Mouse (Mus musculus): Measurements from ENCODE around the gene Higd2a. TPM values are rescaled to one million over a fixed set of nuclear protein-coding genes. Genes with fewer than 3 reads are reported as not detected.

The Higd2a gene
- total and polyA plus RNA-seq, 2 experiments from 2014 or later, result 177 to 362 TPM

DNA sequence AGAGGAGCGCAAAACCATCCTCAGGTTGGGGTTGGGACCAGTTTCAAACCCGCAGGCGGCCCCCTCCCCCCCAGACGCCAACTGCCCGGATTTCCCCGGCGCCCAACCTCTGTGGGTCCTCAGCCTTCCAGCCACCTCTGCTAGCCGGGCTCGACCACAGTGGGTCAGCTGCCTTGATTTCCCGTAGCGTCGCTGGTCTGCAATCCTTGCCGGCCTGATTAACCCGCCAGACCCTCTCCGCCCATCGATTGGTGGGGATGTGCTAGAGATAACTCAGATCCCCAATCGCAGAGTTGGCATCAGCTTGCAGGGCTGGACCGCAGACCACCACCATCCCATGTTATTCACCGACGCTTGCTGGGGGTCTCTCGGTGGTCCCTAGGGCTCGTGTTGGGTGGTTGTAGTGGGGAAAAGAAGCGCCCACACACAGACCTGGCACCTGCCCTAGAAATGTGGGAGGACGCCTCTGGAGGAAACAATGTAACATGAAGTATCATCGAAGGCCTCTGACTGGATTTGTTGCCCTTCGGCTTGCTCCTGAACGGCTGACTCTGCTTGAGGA, 32.0 kb downstream of the Higd2a start:
- Histone ChIP-seq H3K9ac (replicated peaks; ENCODE audit: low read length) (peak overlapping the region; percentile 93), H3K27ac (peak overlapping the region; percentile 88), H3K36me3 (ENCODE audit: insufficient read depth, low read length) (no peaks in the 10 kb centered on the region), H3K27me3 (ENCODE audit: insufficient read depth, low read length) (no peaks in the 10 kb centered on the region), H3K9me3 (ENCODE audit: low read length) (no peaks in the 10 kb centered on the region), H3K4me1 (ENCODE audit: insufficient read depth, low read length) (peaks cover 7% of the 10 kb centered on the region; the same call in 1 of the 2 replicates), H3K4me2 (ENCODE audit: low read depth, low read length) (peak overlapping the region; percentile 91), H3K4me3 (ENCODE audit: low read length) (peak overlapping the region; percentile 90)
- ATAC-seq (peak; percentile 72; the same call in 1 of the 2 replicates), DNase-seq (ENCODE audit: low spot score) (peak; percentile 8)
- no peak for TF ChIP-seq CTCF (IDR thresholded peaks at IDR 0.05; ENCODE audit: low read depth)
- WGBS, result under 1% methylated on average over 26 of the region's 27 CpGs

DNA sequence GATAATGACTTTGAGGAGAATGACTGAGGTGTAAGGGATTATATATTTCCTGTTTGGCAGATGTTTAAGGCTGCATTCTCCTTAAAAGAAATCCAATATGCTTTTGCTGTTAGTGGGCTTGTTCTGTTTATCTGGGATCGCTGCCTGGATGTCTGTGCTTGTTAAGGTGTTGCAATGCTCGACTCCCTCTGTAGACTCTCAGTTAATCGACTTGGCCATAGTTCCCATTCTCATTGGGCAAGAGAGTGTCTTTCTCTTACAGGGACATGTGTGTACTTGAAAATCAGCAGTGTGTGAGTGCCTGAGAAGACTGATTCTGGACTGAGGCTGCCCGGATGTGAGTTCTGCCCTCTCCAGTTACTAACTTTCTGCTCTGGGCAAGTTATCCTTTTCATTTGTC, 39.1 kb downstream of the Higd2a start:
- no peak overlapping the region for H3K4me3 ChIP-seq (ENCODE audit: low read length)
- no peaks in the 10 kb centered on the region for H3K9me3 ChIP-seq (ENCODE audit: low read length)
- 83% methylated on average over 4 of the region's 4 CpGs for WGBS
- H3K4me1 ChIP-seq (ENCODE audit: insufficient read depth, low read length), result no peaks in the 10 kb centered on the region
- H3K9ac ChIP-seq (replicated peaks; ENCODE audit: low read length), result no peak overlapping the region
- no peaks in the 10 kb centered on the region for H3K27me3 ChIP-seq (ENCODE audit: insufficient read depth, low read length)
- no peak overlapping the region for H3K4me2 ChIP-seq (ENCODE audit: low read depth, low read length)
- no peaks in the 10 kb centered on the region for H3K36me3 ChIP-seq (ENCODE audit: insufficient read depth, low read length)
- ATAC-seq, result no peak
- DNase-seq (ENCODE audit: low spot score), result no peak
- no peak overlapping the region for H3K27ac ChIP-seq
- TF ChIP-seq CTCF (IDR thresholded peaks at IDR 0.05; ENCODE audit: low read depth), result no peak

DNA sequence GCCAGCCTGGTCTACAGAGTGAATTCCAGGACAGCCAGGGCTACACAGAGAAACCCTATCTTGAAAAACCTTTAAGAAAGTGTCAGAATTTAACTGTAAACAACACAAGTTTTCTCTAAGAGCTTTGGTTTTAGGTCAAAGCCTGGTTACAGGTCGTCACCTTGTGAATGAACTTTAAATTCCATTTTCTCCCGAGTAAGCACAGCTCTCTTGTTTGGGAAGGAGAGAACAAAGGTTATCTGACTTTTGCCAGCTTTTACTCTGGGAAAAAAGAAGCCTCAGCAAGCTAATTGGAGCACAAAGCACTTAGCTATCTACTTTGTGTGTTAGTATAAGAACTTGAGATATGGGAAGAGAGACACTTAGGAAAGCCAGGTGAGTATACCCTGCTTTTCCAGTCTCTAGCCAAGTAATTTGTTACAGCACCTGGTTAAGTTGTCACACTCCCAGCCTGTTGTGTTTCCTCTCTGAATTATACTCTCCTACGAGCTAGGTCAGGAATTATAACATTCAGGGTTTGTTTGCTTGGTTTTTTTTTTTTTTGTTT, 42.8 kb downstream of the Higd2a start:
- Histone ChIP-seq H3K4me2 (ENCODE audit: low read depth, low read length) (no peak overlapping the region), H3K27me3 (ENCODE audit: insufficient read depth, low read length) (no peaks in the 10 kb centered on the region), H3K4me1 (ENCODE audit: insufficient read depth, low read length) (no peaks in the 10 kb centered on the region), H3K9ac (replicated peaks; ENCODE audit: low read length) (no peak overlapping the region), H3K36me3 (ENCODE audit: insufficient read depth, low read length) (no peaks in the 10 kb centered on the region), H3K4me3 (ENCODE audit: low read length) (no peak overlapping the region), H3K27ac (no peak overlapping the region), H3K9me3 (ENCODE audit: low read length) (no peaks in the 10 kb centered on the region)
- 64% methylated on average over 3 of the region's 3 CpGs for WGBS
- DNase-seq (ENCODE audit: low spot score), result no peak
- TF ChIP-seq CTCF (IDR thresholded peaks at IDR 0.05; ENCODE audit: low read depth), result no peak
- no peak for ATAC-seq

DNA sequence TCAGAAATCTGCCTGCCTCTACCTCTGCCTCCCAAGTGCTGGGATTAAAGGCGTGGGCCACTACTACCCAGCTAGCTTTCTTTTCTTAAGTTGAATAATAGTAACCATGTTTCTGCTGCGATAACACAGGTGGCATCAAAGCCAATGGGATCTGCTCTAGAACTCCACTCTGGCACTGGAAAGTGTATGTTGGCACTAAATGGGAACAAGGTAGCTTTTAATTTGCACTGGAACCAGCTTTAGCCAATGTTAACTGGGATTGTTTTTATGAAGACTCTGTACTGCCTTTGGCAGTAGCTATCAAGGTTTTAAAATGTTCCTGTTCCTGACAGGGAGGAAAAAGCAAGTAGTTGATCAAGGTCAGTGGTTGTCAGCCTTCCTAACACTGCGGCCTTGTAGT, 45.0 kb downstream of the Higd2a start:
- no peak overlapping the region for H3K4me2 ChIP-seq (ENCODE audit: low read depth, low read length)
- H3K27ac ChIP-seq, result no peak overlapping the region
- 94% methylated on average over 3 of the region's 3 CpGs for WGBS
- H3K36me3 ChIP-seq (ENCODE audit: insufficient read depth, low read length), result peaks cover 8% of the 10 kb centered on the region; the same call in 1 of the 2 replicates
- no peaks in the 10 kb centered on the region for H3K4me1 ChIP-seq (ENCODE audit: insufficient read depth, low read length)
- no peak for TF ChIP-seq CTCF (IDR thresholded peaks at IDR 0.05; ENCODE audit: low read depth)
- no peak for DNase-seq (ENCODE audit: low spot score)
- H3K9me3 ChIP-seq (ENCODE audit: low read length), result no peaks in the 10 kb centered on the region
- no peaks in the 10 kb centered on the region for H3K27me3 ChIP-seq (ENCODE audit: insufficient read depth, low read length)
- no peak overlapping the region for H3K4me3 ChIP-seq (ENCODE audit: low read length)
- H3K9ac ChIP-seq (replicated peaks; ENCODE audit: low read length), result no peak overlapping the region
- no peak for ATAC-seq

Small RNA genes within 50 kb of the gene (microRNA-seq; reads per million reads assigned to microRNA genes)
- 0 reads per million in 2 experiments for gene Gm24195

Other genes starting within 250 kb of the Higd2a start
- 118 and 120 TPM in 2 replicates for gene Cplx2, start 218.9 kb upstream of the Higd2a start, total RNA-seq (2014; rRNA removed)
- 46.2 and 47.4 TPM in 2 replicates for gene Cplx2, start 218.9 kb upstream of the Higd2a start, polyA plus RNA-seq (2015; fragmentation: Nextera tagmentation; extraction: Ambion mirVana)
- 67.2 and 120 TPM in 2 replicates for gene Thoc3, start 121.4 kb upstream of the Higd2a start, total RNA-seq (2014; rRNA removed)
- 107 and 108 TPM in 2 replicates for gene Thoc3, start 121.4 kb upstream of the Higd2a start, polyA plus RNA-seq (2015; fragmentation: Nextera tagmentation; extraction: Ambion mirVana)
- gene Simc1, start 86.4 kb upstream of the Higd2a start, total RNA-seq (2014; rRNA removed), result 17.1 and 18.3 TPM in 2 replicates
- 9.3 and 9.5 TPM in 2 replicates for gene Simc1, start 86.4 kb upstream of the Higd2a start, polyA plus RNA-seq (2015; fragmentation: Nextera tagmentation; extraction: Ambion mirVana)
- gene 4833439L19Rik, start 24.8 kb upstream of the Higd2a start, total RNA-seq (2014; rRNA removed), result 248 and 278 TPM in 2 replicates
- gene 4833439L19Rik, start 24.8 kb upstream of the Higd2a start, polyA plus RNA-seq (2015; fragmentation: Nextera tagmentation; extraction: Ambion mirVana), result 221 and 231 TPM in 2 replicates
- gene Arl10, start 15.2 kb upstream of the Higd2a start, total RNA-seq (2014; rRNA removed), result 159 and 240 TPM in 2 replicates
- gene Arl10, start 15.2 kb upstream of the Higd2a start, polyA plus RNA-seq (2015; fragmentation: Nextera tagmentation; extraction: Ambion mirVana), result 66.3 and 69.7 TPM in 2 replicates
- gene Nop16, start 117 bp upstream of the Higd2a start, total RNA-seq (2014; rRNA removed), result 19.7 and 24.5 TPM in 2 replicates
- gene Nop16, start 117 bp upstream of the Higd2a start, polyA plus RNA-seq (2015; fragmentation: Nextera tagmentation; extraction: Ambion mirVana), result 49.9 and 53.0 TPM in 2 replicates
- gene Cltb, start 21.1 kb downstream of the Higd2a start, total RNA-seq (2014; rRNA removed), result 184 and 189 TPM in 2 replicates
- gene Cltb, start 21.1 kb downstream of the Higd2a start, polyA plus RNA-seq (2015; fragmentation: Nextera tagmentation; extraction: Ambion mirVana), result 312 and 318 TPM in 2 replicates
- 39.5 and 41.9 TPM in 2 replicates for gene Faf2, start 31.6 kb downstream of the Higd2a start, total RNA-seq (2014; rRNA removed)
- gene Faf2, start 31.6 kb downstream of the Higd2a start, polyA plus RNA-seq (2015; fragmentation: Nextera tagmentation; extraction: Ambion mirVana), result 64.0 and 65.0 TPM in 2 replicates
- 73.1 and 74.8 TPM in 2 replicates for gene Rnf44, start 103.7 kb downstream of the Higd2a start, total RNA-seq (2014; rRNA removed)
- 48.8 and 60.1 TPM in 2 replicates for gene Rnf44, start 103.7 kb downstream of the Higd2a start, polyA plus RNA-seq (2015; fragmentation: Nextera tagmentation; extraction: Ambion mirVana)
- gene Cdhr2, start 111.3 kb downstream of the Higd2a start, total RNA-seq (2014; rRNA removed), result 0.22 and 0.37 TPM in 2 replicates
- 0.35 and 0.41 TPM in 2 replicates for gene Cdhr2, start 111.3 kb downstream of the Higd2a start, polyA plus RNA-seq (2015; fragmentation: Nextera tagmentation; extraction: Ambion mirVana)
- 146 and 153 TPM in 2 replicates for gene Gprin1, start 159.7 kb downstream of the Higd2a start, total RNA-seq (2014; rRNA removed)
- 18.3 and 19.9 TPM in 2 replicates for gene Gprin1, start 159.7 kb downstream of the Higd2a start, polyA plus RNA-seq (2015; fragmentation: Nextera tagmentation; extraction: Ambion mirVana)
- 96.8 and 111 TPM in 2 replicates for gene Sncb, start 176.4 kb downstream of the Higd2a start, total RNA-seq (2014; rRNA removed)
- gene Sncb, start 176.4 kb downstream of the Higd2a start, polyA plus RNA-seq (2015; fragmentation: Nextera tagmentation; extraction: Ambion mirVana), result 202 and 222 TPM in 2 replicates
- not detected in 2 replicates for gene Eif4e1b, start 193.8 kb downstream of the Higd2a start, total RNA-seq (2014; rRNA removed)
- not detected in 2 replicates for gene Eif4e1b, start 193.8 kb downstream of the Higd2a start, polyA plus RNA-seq (2015; fragmentation: Nextera tagmentation; extraction: Ambion mirVana)
- 53.2 and 60.5 TPM in 2 replicates for gene Tspan17, start 199.2 kb downstream of the Higd2a start, total RNA-seq (2014; rRNA removed)
- 143 and 153 TPM in 2 replicates for gene Tspan17, start 199.2 kb downstream of the Higd2a start, polyA plus RNA-seq (2015; fragmentation: Nextera tagmentation; extraction: Ambion mirVana)

Measured in hindbrain, postnatal 0 days (tissue).